Mouse (Mus musculus) hindlimb bud, embryonic 11.5 days (tissue): Measurements from ENCODE around the gene Coq9.
A peak's percentile ranks its signal among the peaks of the same experiment; 100 is the strongest.

Experiments
- DNase-seq: peaks from one replicate; pipeline ENCODE4 v3.0.0-alpha.2; 2012; ENCODE audit warnings: low read depth, low spot score; ENCODE audit errors: extremely low spot score

Coq9 gene

GRCm38 (mm10) chr8:94837662-94838574, at the start of gene Coq9, which contains the start of gene Ciapin1:
Gene Coq9 (plus strand): TSS chr8:94838321.
Gene Ciapin1 (minus strand): TSS chr8:94838358.
- DNase-seq = peak; percentile 88

DNA sequence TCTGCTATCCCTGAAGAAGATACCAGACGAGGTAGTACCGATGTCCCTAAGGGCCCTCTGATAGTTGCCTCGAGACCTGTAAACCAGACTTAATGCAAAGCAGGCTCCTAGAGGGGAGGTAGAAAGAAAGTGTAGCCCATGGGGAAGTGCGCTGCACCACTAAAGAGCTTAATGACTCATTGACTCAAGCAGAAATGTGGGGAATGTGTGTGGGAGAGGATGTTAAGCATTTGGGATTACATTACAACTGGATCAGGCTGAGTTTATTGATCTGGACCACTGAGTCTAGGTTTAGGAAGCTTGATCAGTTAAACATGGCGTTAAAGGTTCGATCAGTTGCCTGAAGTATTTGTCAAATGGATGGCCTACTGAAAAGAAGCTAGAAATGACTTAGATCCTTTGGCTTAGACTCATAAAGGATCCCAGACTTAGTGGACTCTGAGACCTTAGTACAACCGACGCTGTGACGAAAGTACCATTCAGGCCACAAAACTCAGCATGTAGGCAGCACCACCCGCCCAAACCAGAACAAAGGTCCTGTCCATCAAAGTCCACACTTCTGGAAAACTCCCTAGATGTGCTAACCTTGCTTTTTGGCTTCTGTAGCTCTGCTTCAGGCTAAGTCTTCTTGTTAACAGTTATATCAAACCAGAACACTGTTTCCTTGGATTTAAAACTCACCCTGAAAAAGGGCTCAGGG, 48.7 kb upstream of the Coq9 start:
- no peak for DNase-seq

GRCm38 (mm10) chr8:94794368-94794767, 43.8 kb upstream of the Coq9 start:
- DNase-seq = no peak

GRCm38 (mm10) chr8:94794782-94795181, 43.3 kb upstream of the Coq9 start:
- no peak for DNase-seq

- no peak for DNase-seq
These were observed 37.7 kb upstream of the Coq9 start for GRCm38 (mm10) chr8:94800278-94800968.

- DNase-seq = no peak
These were observed 36.6 kb upstream of the Coq9 start for GRCm38 (mm10) chr8:94801293-94802095.

GRCm38 (mm10) chr8:94802375-94802774, 35.7 kb upstream of the Coq9 start:
- DNase-seq = no peak

GRCm38 (mm10) chr8:94803551-94803950, 34.6 kb upstream of the Coq9 start:
- DNase-seq = no peak

- DNase-seq = no peak
These were observed 33.4 kb upstream of the Coq9 start for GRCm38 (mm10) chr8:94804546-94805340.

GRCm38 (mm10) chr8:94805811-94806210, 32.3 kb upstream of the Coq9 start:
- DNase-seq = no peak

DNA sequence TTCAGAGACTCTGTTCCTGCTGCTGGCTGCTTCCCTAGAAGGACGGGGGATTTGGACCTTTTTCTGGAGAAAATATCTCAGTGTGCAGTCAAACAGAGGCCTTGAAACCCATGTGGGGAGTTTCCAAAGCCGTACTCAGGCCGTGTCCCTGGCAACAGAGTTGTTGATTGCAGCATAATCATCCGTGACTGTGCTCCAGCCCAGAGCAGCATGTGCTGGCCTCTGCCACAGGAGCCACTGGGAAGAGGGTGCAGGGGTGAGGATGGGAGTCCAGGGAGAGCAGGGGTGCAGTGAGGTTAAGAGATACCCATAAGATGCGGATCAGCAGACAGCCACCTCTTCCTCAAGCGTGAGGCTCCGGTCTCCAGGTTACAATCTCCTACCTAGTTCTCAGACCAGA, 30.6 kb upstream of the Coq9 start:
- DNase-seq = no peak

DNA sequence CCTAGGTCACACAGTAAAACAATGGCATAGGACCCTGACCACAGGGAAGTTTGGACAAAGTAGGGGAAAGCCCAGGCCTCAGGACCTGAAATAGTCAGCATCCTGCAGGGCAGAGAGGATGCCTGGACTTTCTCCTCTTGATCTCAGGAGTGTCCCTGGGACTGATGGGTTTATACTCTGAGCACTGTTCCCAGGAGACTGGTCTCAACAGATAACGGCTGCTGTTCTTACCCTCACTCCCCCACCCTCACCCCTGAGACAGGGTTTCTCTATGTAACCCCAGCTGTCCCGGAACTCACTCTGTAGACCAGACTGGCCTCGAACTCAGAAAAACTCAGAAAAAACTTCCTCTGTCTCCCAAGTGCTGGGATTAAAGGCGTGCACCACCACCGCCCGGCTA, 29.7 kb upstream of the Coq9 start:
- DNase-seq = no peak

GRCm38 (mm10) chr8:94810153-94810552, 28.0 kb upstream of the Coq9 start, which contains the start of gene Ccl17:
Gene Ccl17 (plus strand): TSS chr8:94810453.
- DNase-seq = no peak

GRCm38 (mm10) chr8:94810855-94811254, 27.3 kb upstream of the Coq9 start:
- DNase-seq = no peak

DNA sequence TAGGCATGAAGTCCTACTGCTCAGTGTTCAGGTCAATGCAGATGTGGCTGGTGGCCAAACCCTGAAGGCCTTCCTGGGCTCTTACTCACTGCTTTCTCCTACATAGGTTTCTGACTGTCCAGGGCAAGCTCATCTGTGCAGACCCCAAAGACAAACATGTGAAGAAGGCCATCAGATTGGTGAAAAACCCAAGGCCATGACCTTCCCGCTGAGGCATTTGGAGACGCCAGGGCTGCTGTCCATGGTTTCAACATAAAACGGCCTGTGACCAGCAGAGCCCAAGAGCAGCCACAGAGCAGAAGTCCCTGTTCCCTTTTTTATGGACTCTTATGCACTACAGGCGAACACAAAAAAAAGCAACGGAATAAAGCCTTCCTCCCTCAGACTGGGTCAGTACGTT, 26.5 kb upstream of the Coq9 start:
- no peak for DNase-seq

DNA sequence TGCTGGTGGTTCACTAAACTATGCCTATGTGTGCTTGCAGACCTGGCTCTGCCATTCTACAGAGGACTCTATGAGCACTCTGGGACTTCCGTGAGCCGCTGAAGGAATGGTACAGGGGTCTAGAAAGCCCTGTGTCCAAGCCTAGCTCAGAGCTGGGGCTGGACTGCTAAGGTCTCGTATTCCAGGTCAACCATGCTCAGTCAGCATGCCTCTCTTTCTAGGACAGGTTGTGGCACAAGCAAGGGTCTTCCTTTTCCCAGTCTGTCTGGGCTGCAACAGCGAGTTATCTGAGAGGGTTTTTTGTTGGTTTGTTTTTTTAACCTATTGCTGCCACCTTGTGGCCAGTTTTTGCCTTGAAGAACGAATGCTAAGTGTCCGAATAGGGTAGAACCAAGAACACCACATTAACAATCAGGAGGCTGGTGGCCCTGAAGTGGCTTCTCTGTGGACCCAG, 25.4 kb upstream of the Coq9 start:
- DNase-seq = peak; percentile 95

GRCm38 (mm10) chr8:94814556-94814955, 23.6 kb upstream of the Coq9 start:
- no peak for DNase-seq

GRCm38 (mm10) chr8:94817933-94818332, 20.2 kb upstream of the Coq9 start:
- no peak for DNase-seq

GRCm38 (mm10) chr8:94819671-94820179, 18.4 kb upstream of the Coq9 start:
- no peak for DNase-seq
